Mouse (Mus musculus) forebrain, embryonic 14.5 days (tissue): ENCODE measurements at regions not wholly inside any gene's neighbourhood (a gene's known extent, or its start where the extent isn't known, plus 50 kb on each side); places are given as distances from the start of the nearest gene placed in this dataset.
"Not testable (repeated sequence)": the region's sequence is repeated elsewhere in the genome, so short reads cannot be mapped to it uniquely, and the experiment has no call there.

Source experiments
- ATAC-seq: fragments of 200-750 bp; cut with Nextera tagmentation; 2 replicates; pipeline ENCODE4 v1.8.0; 2017; ENCODE audit warnings: mild to moderate bottlenecking, moderate library complexity
- DNase-seq: peaks from one replicate; pipeline ENCODE4 v3.0.0-alpha.2; 2015; ENCODE audit warnings: low spot score
- H3K27ac ChIP-seq: fragments of 300-500 bp; sonication (generic); 2 replicates; pipeline ENCODE4 v1.5.1; 2014; ENCODE audit warnings: low read depth, mild to moderate bottlenecking, control low read depth, low read length, moderate library complexity
- H3K27me3 ChIP-seq: fragments of 300-500 bp; sonication (generic); replicated peaks from 2 replicates; pipeline ENCODE4 v1.6.1; 2014; ENCODE audit warnings: low read length, control low read depth, mixed read lengths; ENCODE audit not compliant: control insufficient read depth, insufficient read depth
- H3K36me3 ChIP-seq: fragments of 300-500 bp; sonication (generic); 2 replicates; pipeline ENCODE4 v1.6.1; 2014; ENCODE audit warnings: low read length, control low read depth; ENCODE audit not compliant: control insufficient read depth, insufficient read depth
- H3K4me1 ChIP-seq: fragments of 300-500 bp; sonication (generic); 2 replicates; pipeline ENCODE4 v1.6.1; 2014; ENCODE audit warnings: antibody characterized with exemption, low read length, control low read depth; ENCODE audit not compliant: control insufficient read depth, insufficient read depth
- H3K4me2 ChIP-seq: fragments of 300-500 bp; sonication (generic); 2 replicates; pipeline ENCODE4 v1.6.1; 2014; ENCODE audit warnings: mild to moderate bottlenecking, control low read depth, low read length
- H3K4me3 ChIP-seq: fragments of 300-500 bp; sonication (generic); 2 replicates; pipeline ENCODE4 v1.5.1; 2014; ENCODE audit warnings: low read depth, low read length, control low read depth
- H3K9ac ChIP-seq: fragments of 300-500 bp; sonication (generic); 2 replicates; pipeline ENCODE4 v1.6.1; 2014; ENCODE audit warnings: mild to moderate bottlenecking, low read length, control low read depth, moderate library complexity
- H3K9me3 ChIP-seq: fragments of 300-500 bp; sonication (generic); replicated peaks from 2 replicates; pipeline ENCODE4 v1.6.1; 2016; ENCODE audit warnings: low read length, control low read depth, mixed read lengths; ENCODE audit not compliant: control insufficient read depth
- WGBS: fragments of 180-500 bp; shearing (Covaris S2); extraction: QIAGEN DNeasy Blood & Tissue Kit; methylation state at CpG from one replicate; pipeline ENCODE4 v1.1.7; 2014; 5-methylcytosine and 5-hydroxymethylcytosine counted together

- DNase-seq (no peak), ATAC-seq (no peak)
- H3K9ac ChIP-seq, result no peak overlapping the region
- no peaks in the 10 kb centered on the region for H3K9me3 ChIP-seq
- no peak overlapping the region for H3K4me2 ChIP-seq
- H3K4me1 ChIP-seq, result no peaks in the 10 kb centered on the region
- H3K27me3 ChIP-seq, result no peaks in the 10 kb centered on the region
- no peaks in the 10 kb centered on the region for H3K36me3 ChIP-seq
- 85% methylated on average over 8 of the region's 8 CpGs for WGBS
- H3K27ac ChIP-seq, result no peak overlapping the region
- no peak overlapping the region for H3K4me3 ChIP-seq
Observed at GRCm38 (mm10) chr12:29409336-29410055, 118.7 kb upstream of the Myt1l start.

- H3K9me3 ChIP-seq, result no peaks in the 10 kb centered on the region
- 67% methylated on average over 3 of the region's 3 CpGs for WGBS
- no peaks in the 10 kb centered on the region for H3K27me3 ChIP-seq
- no peaks in the 10 kb centered on the region for H3K36me3 ChIP-seq
- ATAC-seq (no peak), DNase-seq (no peak)
- no peak overlapping the region for H3K4me2 ChIP-seq
- H3K4me3 ChIP-seq, result no peak overlapping the region
- no peak overlapping the region for H3K9ac ChIP-seq
- no peaks in the 10 kb centered on the region for H3K4me1 ChIP-seq
- H3K27ac ChIP-seq, result no peak overlapping the region
Observed at GRCm38 (mm10) chr12:29433936-29434335, 94.2 kb upstream of the Myt1l start.

GRCm38 (mm10) chr12:29439343-29440019, 88.7 kb upstream of the Myt1l start:
- DNase-seq (peak; percentile 52), ATAC-seq (peak; percentile 52; the same call in 1 of the 2 replicates)
- 61% methylated on average over 11 of the region's 11 CpGs for WGBS
- H3K27ac ChIP-seq, result peak overlapping the region; percentile 48; the same call in 1 of the 2 replicates
- no peak overlapping the region for H3K4me2 ChIP-seq
- no peak overlapping the region for H3K9ac ChIP-seq
- H3K4me1 ChIP-seq, result no peaks in the 10 kb centered on the region
- H3K36me3 ChIP-seq, result no peaks in the 10 kb centered on the region
- H3K4me3 ChIP-seq, result no peak overlapping the region
- no peaks in the 10 kb centered on the region for H3K27me3 ChIP-seq
- H3K9me3 ChIP-seq, result no peaks in the 10 kb centered on the region

- not testable (repeated sequence) for H3K27me3 ChIP-seq, H3K27ac ChIP-seq, H3K4me2 ChIP-seq, H3K36me3 ChIP-seq, H3K9ac ChIP-seq, H3K4me1 ChIP-seq, H3K4me3 ChIP-seq, H3K9me3 ChIP-seq, ATAC-seq
- 14% methylated on average over 3 of the region's 3 CpGs for WGBS
- peak; percentile 40 for DNase-seq
Observed at GRCm38 (mm10) chr12:29465201-29465600, 63.0 kb upstream of the Myt1l start.
